Mouse (Mus musculus): ENCODE measurements around the gene Gm49373. TPM values are rescaled to one million over a fixed set of nuclear protein-coding genes. Genes with fewer than 3 reads are reported as not detected.

Gene Gm49373
- polyA plus RNA-seq, 1 experiment from 2014 or later: 0.42 TPM

- no peak for DNase-seq (ENCODE audit: low spot score)
- Histone ChIP-seq H3K4me1 (peaks cover 18% of the 10 kb centered on the region), H3K9me3 (no peaks in the 10 kb centered on the region), H3K36me3 (replicated peaks) (peaks cover 6% of the 10 kb centered on the region; the same call in 1 of the 2 replicates), H3K27ac (replicated peaks) (0 out of 2 replicates have a peak overlapping the region, but pooled peaks have one; percentile 2), H3K4me3 (no peak overlapping the region), H3K27me3 (replicated peaks; ENCODE audit: low read depth, poor library complexity, severe bottlenecking) (no peaks in the 10 kb centered on the region)
- 84% methylated on average over 4 of the region's 4 CpGs for WGBS
These were observed 23.1 kb upstream of the Gm49373 start for GRCm38 (mm10) chr9:21095958-21096357.

GRCm38 (mm10) chr9:21093423-21093822 is 20.5 kb upstream of the Gm49373 start:
- Histone ChIP-seq H3K4me3 (no peak overlapping the region), H3K36me3 (replicated peaks) (peaks cover 29% of the 10 kb centered on the region), H3K4me1 (peaks cover 27% of the 10 kb centered on the region), H3K27me3 (replicated peaks; ENCODE audit: low read depth, poor library complexity, severe bottlenecking) (no peaks in the 10 kb centered on the region), H3K9me3 (no peaks in the 10 kb centered on the region), H3K27ac (replicated peaks) (no peak overlapping the region)
- 94% methylated on average over 9 of the region's 9 CpGs for WGBS
- DNase-seq (ENCODE audit: low spot score): no peak

GRCm38 (mm10) chr9:21091707-21092320 is 18.9 kb upstream of the Gm49373 start, which contains the start of the genes Gm38431 and Raver1:
Gene Gm38431, minus strand, starts transcription at chr9:21091997.
Gene Raver1, minus strand, starts transcription at chr9:21092008.
- H3K4me3 ChIP-seq: peak within 1 kb of the TSS; percentile 79
- H3K36me3 ChIP-seq (replicated peaks): peaks cover 46% of the 10 kb centered on the region
- peaks cover 27% of the 10 kb centered on the region for H3K4me1 ChIP-seq
- no peaks in the 10 kb centered on the region for H3K9me3 ChIP-seq
- under 1% methylated on average over 54 of the region's 54 CpGs for WGBS
- peak within 1 kb of the TSS; percentile 95 for H3K27ac ChIP-seq (replicated peaks)
- H3K27me3 ChIP-seq (replicated peaks; ENCODE audit: low read depth, poor library complexity, severe bottlenecking): no peaks in the 10 kb centered on the region
- DNase-seq (ENCODE audit: low spot score): peak; percentile 98

GRCm38 (mm10) chr9:21090972-21091706 is 18.2 kb upstream of the Gm49373 start:
- 5% methylated on average over 24 of the region's 24 CpGs for WGBS
- H3K36me3 ChIP-seq (replicated peaks): peaks cover 52% of the 10 kb centered on the region
- no peak for DNase-seq (ENCODE audit: low spot score)
- peak overlapping the region; percentile 95 for H3K27ac ChIP-seq (replicated peaks)
- H3K4me1 ChIP-seq: peaks cover 27% of the 10 kb centered on the region
- no peaks in the 10 kb centered on the region for H3K27me3 ChIP-seq (replicated peaks; ENCODE audit: low read depth, poor library complexity, severe bottlenecking)
- H3K9me3 ChIP-seq: no peaks in the 10 kb centered on the region
- H3K4me3 ChIP-seq: peak overlapping the region; percentile 79

GRCm38 (mm10) chr9:21090537-21090936 is 17.6 kb upstream of the Gm49373 start:
- Histone ChIP-seq H3K27me3 (replicated peaks; ENCODE audit: low read depth, poor library complexity, severe bottlenecking) (no peaks in the 10 kb centered on the region), H3K4me3 (peak overlapping the region; percentile 79), H3K9me3 (no peaks in the 10 kb centered on the region), H3K36me3 (replicated peaks) (peaks cover 58% of the 10 kb centered on the region), H3K4me1 (peaks cover 24% of the 10 kb centered on the region), H3K27ac (replicated peaks) (peak overlapping the region; percentile 95; the same call in 1 of the 2 replicates)
- DNase-seq (ENCODE audit: low spot score): no peak
- 96% methylated on average over 1 of the region's 1 CpGs for WGBS

- no peaks in the 10 kb centered on the region for H3K27me3 ChIP-seq (replicated peaks; ENCODE audit: low read depth, poor library complexity, severe bottlenecking)
- no peak overlapping the region for H3K27ac ChIP-seq (replicated peaks)
- no peak overlapping the region for H3K4me3 ChIP-seq
- WGBS: 93% methylated on average over 3 of the region's 3 CpGs
- no peaks in the 10 kb centered on the region for H3K4me1 ChIP-seq
- H3K36me3 ChIP-seq (replicated peaks): peaks cover 100% of the 10 kb centered on the region
- H3K9me3 ChIP-seq: no peaks in the 10 kb centered on the region
- DNase-seq (ENCODE audit: low spot score): no peak
These were observed 10.4 kb upstream of the Gm49373 start for GRCm38 (mm10) chr9:21083324-21083723.

GRCm38 (mm10) chr9:21081127-21081526 is 8.2 kb upstream of the Gm49373 start:
- no peak overlapping the region for H3K27ac ChIP-seq (replicated peaks)
- H3K27me3 ChIP-seq (replicated peaks; ENCODE audit: low read depth, poor library complexity, severe bottlenecking): no peaks in the 10 kb centered on the region
- no peak for DNase-seq (ENCODE audit: low spot score)
- WGBS: 92% methylated on average over 9 of the region's 9 CpGs
- H3K4me1 ChIP-seq: no peaks in the 10 kb centered on the region
- peaks cover 100% of the 10 kb centered on the region for H3K36me3 ChIP-seq (replicated peaks)
- H3K4me3 ChIP-seq: no peak overlapping the region
- no peaks in the 10 kb centered on the region for H3K9me3 ChIP-seq

- no peak overlapping the region for H3K4me3 ChIP-seq
- WGBS: 92% methylated on average over 3 of the region's 3 CpGs
- no peaks in the 10 kb centered on the region for H3K27me3 ChIP-seq (replicated peaks; ENCODE audit: low read depth, poor library complexity, severe bottlenecking)
- DNase-seq (ENCODE audit: low spot score): no peak
- H3K4me1 ChIP-seq: peaks cover 18% of the 10 kb centered on the region
- peaks cover 81% of the 10 kb centered on the region for H3K36me3 ChIP-seq (replicated peaks)
- H3K27ac ChIP-seq (replicated peaks): no peak overlapping the region
- no peaks in the 10 kb centered on the region for H3K9me3 ChIP-seq
These were observed 2.7 kb upstream of the Gm49373 start for GRCm38 (mm10) chr9:21075625-21076024.

GRCm38 (mm10) chr9:21074173-21074572 is 1.3 kb upstream of the Gm49373 start:
- Histone ChIP-seq H3K36me3 (replicated peaks) (peaks cover 80% of the 10 kb centered on the region), H3K4me3 (no peak overlapping the region), H3K9me3 (no peaks in the 10 kb centered on the region), H3K27ac (replicated peaks) (no peak overlapping the region), H3K27me3 (replicated peaks; ENCODE audit: low read depth, poor library complexity, severe bottlenecking) (no peaks in the 10 kb centered on the region), H3K4me1 (peaks cover 18% of the 10 kb centered on the region)
- WGBS: 83% methylated on average over 1 of the region's 1 CpGs
- no peak for DNase-seq (ENCODE audit: low spot score)

GRCm38 (mm10) chr9:21072641-21073040 is 255 bp downstream of the Gm49373 start:
- no peak for DNase-seq (ENCODE audit: low spot score)
- Histone ChIP-seq H3K27me3 (replicated peaks; ENCODE audit: low read depth, poor library complexity, severe bottlenecking) (no peaks in the 10 kb centered on the region), H3K27ac (replicated peaks) (peak overlapping the region; percentile 92), H3K4me1 (peaks cover 18% of the 10 kb centered on the region), H3K9me3 (no peaks in the 10 kb centered on the region), H3K36me3 (replicated peaks) (peaks cover 76% of the 10 kb centered on the region), H3K4me3 (peak overlapping the region; percentile 96)
- 18% methylated on average over 4 of the region's 4 CpGs for WGBS

GRCm38 (mm10) chr9:21067006-21067684 is 5.8 kb downstream of the Gm49373 start, which contains the start of gene Zglp1:
Gene Zglp1, minus strand, starts transcription at chr9:21067093.
- no peak for DNase-seq (ENCODE audit: low spot score)
- Histone ChIP-seq H3K4me1 (peaks cover 7% of the 10 kb centered on the region), H3K36me3 (replicated peaks) (peaks cover 84% of the 10 kb centered on the region), H3K9me3 (no peaks in the 10 kb centered on the region), H3K27me3 (replicated peaks; ENCODE audit: low read depth, poor library complexity, severe bottlenecking) (no peaks in the 10 kb centered on the region), H3K27ac (replicated peaks) (no peak within 1 kb of the TSS), H3K4me3 (no peak within 1 kb of the TSS)
- WGBS: 82% methylated on average over 27 of the region's 27 CpGs

GRCm38 (mm10) chr9:21062928-21063327 is 10.0 kb downstream of the Gm49373 start:
- H3K27me3 ChIP-seq (replicated peaks; ENCODE audit: low read depth, poor library complexity, severe bottlenecking): no peaks in the 10 kb centered on the region
- no peak for DNase-seq (ENCODE audit: low spot score)
- H3K36me3 ChIP-seq (replicated peaks): peaks cover 54% of the 10 kb centered on the region
- H3K9me3 ChIP-seq: no peaks in the 10 kb centered on the region
- H3K4me3 ChIP-seq: no peak overlapping the region
- H3K27ac ChIP-seq (replicated peaks): no peak overlapping the region
- no peaks in the 10 kb centered on the region for H3K4me1 ChIP-seq
- 74% methylated on average over 2 of the region's 2 CpGs for WGBS
